Mouse (Mus musculus) lung, postnatal 0 days (tissue): ENCODE results near the gene Hist1h3a.

Experiments used
- CTCF ChIP-seq: IDR thresholded peaks from 2 replicates; pipeline ENCODE4 v1.5.1; 2016; ENCODE audit warnings: antibody characterized with exemption, mild to moderate bottlenecking
- EP300 ChIP-seq: IDR thresholded peaks from 2 replicates; pipeline ENCODE4 v1.6.1; 2016; ENCODE audit warnings: antibody characterized with exemption, mild to moderate bottlenecking, control low read depth

GRCm38 (mm10) chr13:23744421-23745380, 17.5 kb downstream of the Hist1h3a start:
- TF ChIP-seq EP300, result no peak
- TF ChIP-seq CTCF, result no peak
